Mouse (Mus musculus): ENCODE results near the gene Cxadr. TPM values are rescaled to one million over a fixed set of nuclear protein-coding genes. Genes with fewer than 3 reads are reported as not detected.

Cxadr gene
- total RNA-seq (2017): 0.32 TPM in 1 of 2 replicates, not detected in the other

GRCm38 (mm10) chr16:78301183-78301830 is at the start of gene Cxadr:
Cxadr (plus strand) TSS chr16:78301489.
- ATAC-seq (replicated peaks; ENCODE audit: low read depth, poor library complexity, severe bottlenecking): peak; percentile 81

- no peak for ATAC-seq (replicated peaks; ENCODE audit: low read depth, poor library complexity, severe bottlenecking)
These were observed 42.3 kb upstream of the Cxadr start for GRCm38 (mm10) chr16:78258989-78259388.

GRCm38 (mm10) chr16:78260070-78260879 is 41.0 kb upstream of the Cxadr start:
- ATAC-seq (replicated peaks; ENCODE audit: low read depth, poor library complexity, severe bottlenecking): no peak

- ATAC-seq (replicated peaks; ENCODE audit: low read depth, poor library complexity, severe bottlenecking): no peak
These were observed 39.8 kb upstream of the Cxadr start for GRCm38 (mm10) chr16:78261520-78261919.

- ATAC-seq (replicated peaks; ENCODE audit: low read depth, poor library complexity, severe bottlenecking): peak; percentile 42; the same call in 1 of the 2 replicates
These were observed 36.7 kb upstream of the Cxadr start for GRCm38 (mm10) chr16:78264442-78265150.

GRCm38 (mm10) chr16:78265151-78265590 is 36.1 kb upstream of the Cxadr start:
- peak; percentile 74 for ATAC-seq (replicated peaks; ENCODE audit: low read depth, poor library complexity, severe bottlenecking)

GRCm38 (mm10) chr16:78265826-78266225 is 35.5 kb upstream of the Cxadr start:
- no peak for ATAC-seq (replicated peaks; ENCODE audit: low read depth, poor library complexity, severe bottlenecking)

- ATAC-seq (replicated peaks; ENCODE audit: low read depth, poor library complexity, severe bottlenecking): peak; percentile 72
These were observed 33.8 kb upstream of the Cxadr start for GRCm38 (mm10) chr16:78267453-78267852.

GRCm38 (mm10) chr16:78268167-78268566 is 33.1 kb upstream of the Cxadr start:
- no peak for ATAC-seq (replicated peaks; ENCODE audit: low read depth, poor library complexity, severe bottlenecking)

- ATAC-seq (replicated peaks; ENCODE audit: low read depth, poor library complexity, severe bottlenecking): no peak
These were observed 26.3 kb upstream of the Cxadr start for GRCm38 (mm10) chr16:78274825-78275455.

- peak; percentile 66; the same call in 1 of the 2 replicates for ATAC-seq (replicated peaks; ENCODE audit: low read depth, poor library complexity, severe bottlenecking)
These were observed 23.7 kb upstream of the Cxadr start for GRCm38 (mm10) chr16:78277567-78277966.

- no peak for ATAC-seq (replicated peaks; ENCODE audit: low read depth, poor library complexity, severe bottlenecking)
These were observed 21.0 kb upstream of the Cxadr start for GRCm38 (mm10) chr16:78280093-78280881.

GRCm38 (mm10) chr16:78283231-78283630 is 18.1 kb upstream of the Cxadr start:
- ATAC-seq (replicated peaks; ENCODE audit: low read depth, poor library complexity, severe bottlenecking): no peak

- no peak for ATAC-seq (replicated peaks; ENCODE audit: low read depth, poor library complexity, severe bottlenecking)
These were observed 7.2 kb upstream of the Cxadr start for GRCm38 (mm10) chr16:78294051-78294450.

- ATAC-seq (replicated peaks; ENCODE audit: low read depth, poor library complexity, severe bottlenecking): peak; percentile 83
These were observed 6.5 kb upstream of the Cxadr start for GRCm38 (mm10) chr16:78294606-78295275.

- no peak; the same call in 1 of the 2 replicates for ATAC-seq (replicated peaks; ENCODE audit: low read depth, poor library complexity, severe bottlenecking)
These were observed 5.7 kb upstream of the Cxadr start for GRCm38 (mm10) chr16:78295601-78296000.

GRCm38 (mm10) chr16:78296114-78296513 is 5.2 kb upstream of the Cxadr start:
- ATAC-seq (replicated peaks; ENCODE audit: low read depth, poor library complexity, severe bottlenecking): no peak

GRCm38 (mm10) chr16:78301831-78302677 is 765 bp downstream of the Cxadr start:
- ATAC-seq (replicated peaks; ENCODE audit: low read depth, poor library complexity, severe bottlenecking): peak; percentile 36
